Mouse (Mus musculus) retina, adult 2 months (tissue): ENCODE data around the gene Stard10.

Experiments
- DNase-seq: peaks from one replicate; pipeline ENCODE4 v3.0.0-alpha.2; 2012; ENCODE audit warnings: low read depth, low spot score

Gene Stard10

DNA sequence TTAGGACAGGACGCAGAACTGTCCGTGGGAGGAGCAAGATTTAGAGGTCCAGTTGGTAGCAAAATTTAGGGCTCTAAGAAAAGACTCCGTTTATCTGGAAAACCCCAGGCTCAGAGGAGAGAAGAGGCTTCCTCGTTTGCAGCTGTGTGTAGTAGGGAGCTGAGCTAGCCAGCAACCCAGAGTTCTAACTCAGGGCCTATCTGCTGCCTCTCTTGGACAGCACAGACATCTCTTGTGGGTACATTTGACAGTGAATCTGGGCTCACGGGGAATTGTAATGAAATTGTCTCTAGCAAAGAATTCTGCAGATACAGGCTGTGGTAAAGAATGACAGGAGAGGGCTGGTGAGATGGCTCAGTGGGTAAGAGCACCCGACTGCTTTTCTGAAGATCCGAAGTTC is 14.2 kb upstream of the Stard10 start:
- DNase-seq = no peak

DNA sequence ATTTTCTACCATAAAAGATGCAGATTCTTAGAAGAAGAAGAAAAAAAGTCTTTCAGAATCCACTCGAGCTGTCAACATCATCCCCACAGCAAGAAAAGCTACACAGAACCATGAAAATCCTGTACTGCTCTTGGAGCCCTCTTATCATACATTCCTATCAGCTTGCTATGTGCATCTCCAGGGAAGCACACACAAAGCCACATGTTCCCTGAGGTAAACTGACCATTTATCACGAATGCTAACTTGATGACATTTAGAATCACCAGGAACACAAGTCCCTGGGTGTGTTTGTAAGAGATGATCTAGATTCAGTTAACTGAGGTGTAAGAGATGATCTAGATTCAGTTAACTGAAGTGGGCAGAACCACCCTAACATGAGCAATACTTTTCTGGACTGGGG is 10.0 kb upstream of the Stard10 start:
- no peak for DNase-seq

DNA sequence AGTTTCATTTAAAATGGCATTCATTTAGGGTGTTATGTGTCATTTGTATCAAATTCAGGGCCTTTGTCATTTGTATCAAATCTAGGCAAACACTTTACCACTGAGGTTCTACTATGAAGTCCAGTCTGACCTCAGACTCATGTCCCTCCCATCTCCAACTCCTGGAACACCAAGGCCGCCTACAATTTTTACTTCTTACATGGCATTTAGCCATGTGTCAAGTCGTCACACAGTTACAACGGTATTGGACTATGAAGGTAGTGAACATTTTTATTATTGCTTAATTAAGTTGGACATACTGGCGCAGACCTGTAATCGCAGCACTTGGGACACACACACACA is 6.9 kb upstream of the Stard10 start:
- DNase-seq = no peak

DNA sequence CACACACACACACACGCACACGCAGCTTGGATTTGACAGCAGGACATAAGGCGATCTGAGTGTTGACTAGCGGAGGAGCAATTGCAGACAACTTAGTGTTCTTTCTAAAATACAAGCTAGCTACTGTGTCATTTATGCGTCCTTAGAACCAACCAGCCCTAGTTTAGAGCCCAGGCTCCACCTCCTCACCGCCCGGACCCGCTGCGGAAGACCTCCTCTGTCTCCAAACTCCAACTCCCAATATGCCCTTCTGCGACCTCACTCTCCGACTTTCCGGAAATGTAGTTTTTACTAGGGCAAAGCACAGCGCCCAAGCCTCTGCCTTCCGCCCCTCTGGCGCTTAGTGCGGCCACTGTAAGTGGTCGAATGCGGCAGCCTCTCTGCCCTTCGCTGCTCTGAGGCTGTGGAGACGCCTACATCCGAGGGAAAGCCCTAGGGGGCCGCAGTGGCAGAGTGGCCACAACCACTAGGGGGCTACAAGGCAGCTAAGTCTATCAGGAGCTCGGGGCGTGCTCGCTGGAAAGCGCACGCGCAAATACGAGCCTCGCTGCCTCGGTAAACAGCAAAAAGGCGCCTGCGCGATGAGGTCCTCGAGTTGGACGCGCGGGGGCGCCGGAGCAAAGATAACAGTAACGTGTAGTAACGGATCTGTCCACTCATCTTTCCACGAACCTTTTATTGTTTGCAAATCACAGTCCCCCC is 6.4 kb upstream of the Stard10 start:
- DNase-seq = peak; percentile 96

DNA sequence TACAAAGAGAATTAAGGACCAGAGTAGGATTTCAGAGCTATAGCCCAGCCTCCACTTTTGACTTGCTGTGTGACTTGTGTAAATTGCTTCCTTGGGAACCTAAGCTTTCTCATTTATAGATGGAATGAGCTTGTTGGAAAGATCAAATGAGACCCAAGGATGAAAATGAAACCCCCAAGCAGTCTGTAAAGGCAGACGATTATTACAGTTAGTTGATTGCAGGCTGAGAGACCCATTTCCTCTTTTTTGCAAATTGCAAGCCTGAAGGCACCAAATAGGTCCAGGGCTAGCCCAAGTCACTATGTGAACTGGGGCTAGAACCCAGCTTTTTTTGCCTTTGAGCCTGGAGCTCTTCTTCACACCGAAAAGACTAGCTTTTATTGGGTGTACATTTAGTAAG is 5.8 kb upstream of the Stard10 start:
- DNase-seq = no peak

DNA sequence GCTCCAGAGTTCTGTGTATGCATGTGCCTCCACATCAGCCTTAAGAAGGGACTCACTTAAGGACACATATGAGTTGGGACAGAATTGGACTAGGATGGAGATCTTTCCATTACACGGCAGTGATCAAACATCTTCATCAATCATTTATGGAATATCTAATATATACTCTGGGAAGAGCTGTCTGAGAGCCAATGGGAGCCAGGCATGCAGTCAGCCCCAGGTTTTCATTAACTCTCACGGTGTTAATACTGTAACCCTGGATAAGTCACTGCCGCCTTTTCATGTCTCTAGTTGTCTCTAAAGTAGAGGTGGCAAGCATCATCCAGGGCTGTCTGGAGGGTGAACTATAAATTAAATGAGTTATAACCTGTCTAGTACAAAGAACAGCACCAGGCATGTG is 3.9 kb upstream of the Stard10 start:
- DNase-seq = no peak

DNA sequence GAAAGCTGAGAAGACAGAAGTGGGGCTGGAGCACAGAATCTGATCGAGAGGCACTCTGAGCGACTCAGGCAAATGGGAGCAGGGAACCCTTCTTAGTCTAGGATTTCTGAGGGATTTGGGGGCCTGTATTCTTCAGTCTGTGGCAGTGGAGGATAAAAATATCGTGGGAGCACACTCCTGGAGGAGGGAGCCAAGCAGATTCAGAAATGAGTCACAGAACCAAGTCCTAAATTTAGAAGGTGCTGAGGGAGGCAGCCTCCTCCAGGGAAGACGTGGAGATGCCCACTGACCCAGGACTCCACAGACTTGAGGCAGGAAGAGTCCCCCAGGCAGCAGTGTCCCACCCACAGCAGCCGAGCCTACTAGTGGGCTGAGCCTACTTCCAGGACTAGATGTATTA is 2.5 kb upstream of the Stard10 start:
- DNase-seq = no peak

DNA sequence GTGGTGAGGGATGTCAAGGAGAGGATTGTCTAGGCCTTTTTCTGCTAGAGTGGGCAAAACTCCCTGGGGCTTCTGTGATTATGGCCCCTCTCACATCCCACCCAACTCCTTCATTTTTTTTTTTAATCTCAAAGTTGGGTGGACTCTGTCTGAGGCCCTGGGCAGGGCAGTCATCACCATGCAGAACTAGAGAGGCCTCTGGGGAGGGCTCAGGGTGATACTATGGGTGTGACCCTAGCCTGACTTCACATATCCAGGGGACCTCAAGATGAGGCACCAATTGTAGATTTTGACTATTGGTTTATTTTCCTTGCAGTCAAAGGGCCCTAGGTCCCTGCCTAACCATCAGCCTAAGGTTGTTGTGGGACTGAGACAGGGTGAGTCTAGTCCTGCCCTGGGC is 1.2 kb upstream of the Stard10 start:
- no peak for DNase-seq

DNA sequence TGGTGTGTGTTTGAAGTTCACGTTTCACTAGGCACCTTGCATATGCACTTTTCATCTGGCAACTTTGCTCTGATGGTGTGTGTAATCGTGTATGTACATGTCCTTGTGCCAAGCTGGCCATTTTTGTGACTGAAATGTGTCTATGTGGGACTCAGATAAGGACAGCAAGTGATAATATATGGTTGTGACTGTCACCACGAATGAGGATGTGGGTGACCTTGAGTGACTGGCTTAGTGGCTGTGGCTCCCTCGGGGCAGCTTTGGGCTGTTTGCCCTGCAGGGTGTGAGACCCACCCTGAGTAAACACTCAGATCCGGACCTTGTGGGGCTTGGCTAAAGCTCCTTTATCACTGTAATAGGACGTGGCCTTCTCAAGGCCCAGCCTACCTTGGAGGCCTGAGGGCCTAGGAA is 290 bp upstream of the Stard10 start:
- no peak for DNase-seq

DNA sequence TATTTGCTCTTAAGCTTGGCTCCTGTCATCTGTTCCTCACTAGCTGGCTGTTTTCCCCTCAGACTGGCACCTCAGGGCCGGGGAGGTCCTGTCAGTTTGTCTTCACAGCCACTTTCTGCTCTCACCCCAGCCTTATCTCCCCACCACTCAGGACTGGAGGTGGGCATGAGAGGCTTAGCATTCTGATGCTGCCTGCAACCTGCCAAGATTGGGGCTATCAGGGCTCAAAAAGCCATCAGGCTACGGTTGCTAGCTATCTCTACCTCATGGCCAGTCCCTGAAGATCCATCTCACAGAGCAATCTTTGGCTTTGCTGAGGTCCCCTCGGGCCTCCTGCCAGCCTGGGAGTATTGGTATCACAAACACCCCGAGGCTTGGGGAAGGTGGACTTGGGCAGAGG is 2.0 kb downstream of the Stard10 start:
- DNase-seq = no peak

DNA sequence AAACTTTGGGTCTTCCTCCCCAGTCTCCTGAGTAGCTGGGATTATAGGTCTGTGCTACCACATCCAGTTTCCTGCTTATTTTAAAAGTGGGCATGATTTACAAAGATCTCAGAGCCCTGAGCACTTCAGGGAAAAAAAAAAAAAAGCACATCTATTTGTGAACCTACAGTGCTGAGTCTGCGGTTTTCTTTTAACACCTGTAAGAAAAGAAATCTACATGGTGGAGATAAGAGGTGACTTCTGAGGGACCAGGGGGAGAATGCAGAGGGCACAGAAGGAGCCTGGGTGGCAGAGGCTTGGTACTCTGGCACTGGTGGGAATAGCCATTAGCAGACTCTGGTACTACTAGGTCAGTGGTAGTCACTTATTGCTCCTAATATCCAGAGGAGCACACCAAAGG is 2.9 kb downstream of the Stard10 start:
- no peak for DNase-seq

DNA sequence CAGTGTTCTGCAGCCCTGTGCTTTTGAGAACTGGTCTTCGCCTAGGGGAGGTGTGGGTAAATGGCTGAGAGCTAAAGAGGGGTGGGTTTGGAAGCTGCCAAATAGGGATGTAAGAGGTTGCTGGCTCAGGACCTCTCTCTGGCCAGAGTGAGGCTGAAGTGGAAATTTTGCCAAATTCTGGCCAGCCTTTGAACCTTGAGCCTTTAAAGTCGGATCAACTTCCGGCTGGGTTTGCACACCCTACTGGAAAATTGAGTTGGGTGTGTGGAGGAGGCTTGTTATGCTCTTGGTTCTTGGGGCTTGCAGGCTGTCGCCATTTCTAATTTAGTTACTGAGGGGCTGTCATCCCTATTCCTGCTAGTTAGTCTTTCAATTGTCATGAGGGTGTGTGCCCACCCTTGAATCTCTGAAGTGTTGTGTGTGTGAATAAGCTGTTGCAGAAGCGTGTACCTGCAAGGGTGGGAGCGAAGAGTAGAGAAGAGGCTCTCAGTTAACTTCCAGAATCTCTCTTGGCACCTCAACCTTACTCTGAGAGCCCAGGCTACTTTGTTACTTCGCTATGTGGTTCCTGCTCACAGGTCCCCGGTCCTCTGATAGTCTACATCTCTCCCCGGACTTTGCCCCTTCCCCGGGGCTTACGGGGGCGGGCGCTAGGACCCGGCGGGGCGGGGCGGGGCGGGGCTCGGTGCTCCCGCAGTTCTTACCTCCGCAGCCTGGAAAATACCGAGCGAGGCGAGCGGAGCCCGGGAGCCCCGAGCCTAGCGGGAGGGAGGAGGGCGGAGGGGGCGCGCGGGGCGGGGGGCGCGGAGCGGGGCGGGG is 3.7 kb downstream of the Stard10 start:
- DNase-seq = no peak

DNA sequence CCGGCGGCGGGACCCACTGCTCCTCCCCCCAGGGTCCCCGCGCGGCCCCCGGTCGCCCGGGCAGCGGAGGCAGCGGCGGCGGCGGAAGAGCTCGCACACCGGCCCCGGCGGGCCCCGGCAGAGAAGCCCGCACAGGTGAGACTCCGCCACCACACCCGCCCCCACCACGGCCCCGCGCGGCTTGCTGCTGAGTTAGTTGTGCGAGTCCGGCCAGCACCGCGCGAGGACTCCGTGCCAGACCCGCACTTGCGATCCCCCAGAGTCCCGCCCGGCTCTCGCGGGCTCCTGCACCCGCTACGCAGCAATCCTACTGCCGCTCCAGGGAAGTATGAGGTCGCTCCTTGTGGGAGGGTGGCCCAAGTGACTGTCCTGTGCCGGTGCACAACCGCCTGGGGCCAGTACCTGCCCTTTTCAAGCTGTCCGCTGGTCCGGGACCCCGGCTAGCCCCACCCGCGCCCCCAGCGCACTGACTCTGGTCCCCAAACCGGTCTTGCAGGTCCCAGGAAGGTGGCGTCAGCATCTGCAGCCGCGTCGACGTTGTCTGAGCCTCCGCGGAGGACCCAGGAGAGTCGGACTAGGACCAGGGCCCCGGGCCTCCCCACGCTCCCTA is 4.4 kb downstream of the Stard10 start:
- no peak for DNase-seq

DNA sequence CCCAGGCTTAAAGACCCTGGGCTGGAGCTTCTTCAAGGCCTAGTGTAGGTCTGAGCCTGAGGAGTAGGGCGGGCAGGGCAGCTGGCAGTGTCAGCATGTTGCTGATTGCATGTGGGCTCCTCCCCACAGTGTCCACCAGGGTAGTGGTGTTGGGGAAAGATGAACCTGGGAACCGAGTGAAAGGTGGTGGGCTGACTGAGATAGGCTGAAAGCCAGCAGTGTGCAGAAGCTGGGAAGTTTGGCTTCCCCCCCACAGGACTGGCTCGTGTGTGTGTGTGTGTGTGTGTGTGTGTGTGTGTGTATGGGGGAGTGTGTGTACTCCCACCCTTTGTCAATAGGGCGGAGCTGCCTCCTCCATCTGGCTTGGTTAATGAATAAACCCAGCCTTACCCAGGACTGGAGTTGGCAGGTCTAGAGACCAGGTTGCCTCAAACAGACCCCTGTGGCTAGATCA is 6.3 kb downstream of the Stard10 start:
- no peak for DNase-seq

DNA sequence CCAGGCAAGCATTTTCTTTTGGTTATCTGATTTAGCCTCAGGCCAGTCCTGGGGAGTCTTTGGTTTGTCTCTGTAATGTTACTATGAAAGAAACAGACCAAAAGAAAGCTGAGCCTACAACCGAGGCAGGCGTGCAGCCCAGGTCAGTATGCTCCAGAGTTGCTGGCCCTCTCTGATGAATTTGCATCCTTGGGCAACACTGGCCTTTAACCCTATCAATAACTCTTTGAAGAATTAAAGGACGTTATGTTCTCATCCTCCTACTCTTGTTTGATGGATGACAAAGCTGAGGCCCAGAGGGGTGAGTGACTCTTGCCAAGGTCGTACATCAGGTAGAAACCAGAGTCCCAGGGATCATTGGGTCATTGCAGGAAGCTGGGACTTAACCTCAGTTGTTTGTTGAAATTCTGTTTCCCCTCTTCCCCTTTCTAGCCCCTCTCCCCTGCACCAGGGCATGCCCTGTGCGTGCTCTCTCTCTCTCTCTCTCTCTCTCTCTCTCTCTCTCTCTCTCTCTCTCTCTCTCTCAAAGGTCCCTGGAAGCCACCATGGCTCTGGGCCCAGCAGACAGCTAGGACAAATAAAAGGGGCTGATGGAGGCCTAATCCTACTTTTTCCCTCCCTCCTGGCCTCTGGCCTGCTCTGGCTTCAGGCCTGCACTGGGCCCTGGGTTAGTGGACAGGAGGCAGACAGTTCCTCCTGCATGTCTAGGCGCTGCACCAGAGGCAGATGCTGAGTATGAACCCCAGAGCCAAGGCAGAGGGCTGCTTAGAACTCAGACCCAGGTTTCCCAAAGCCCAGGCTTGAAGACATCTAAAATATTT is 7.5 kb downstream of the Stard10 start:
- no peak for DNase-seq

DNA sequence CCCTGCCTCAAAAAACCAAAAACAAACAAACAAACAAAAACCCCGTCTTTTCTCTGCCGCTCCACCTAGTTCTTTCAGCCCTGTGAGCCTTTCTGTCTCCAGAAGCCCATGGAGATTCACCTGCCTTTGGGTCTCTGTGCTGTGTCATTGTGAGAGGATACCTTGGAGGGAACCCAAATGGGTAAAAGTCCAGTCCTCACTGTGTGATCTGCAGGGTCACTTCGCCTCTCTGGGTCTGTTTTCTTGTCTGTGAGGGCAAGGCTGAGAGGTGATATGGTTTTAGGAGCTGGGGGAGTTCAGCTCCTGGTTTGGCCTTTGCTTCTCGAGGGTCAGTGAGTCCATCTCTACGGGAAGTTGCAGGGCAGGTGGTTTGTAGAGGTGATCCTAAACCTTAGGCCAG is 9.1 kb downstream of the Stard10 start:
- no peak for DNase-seq

DNA sequence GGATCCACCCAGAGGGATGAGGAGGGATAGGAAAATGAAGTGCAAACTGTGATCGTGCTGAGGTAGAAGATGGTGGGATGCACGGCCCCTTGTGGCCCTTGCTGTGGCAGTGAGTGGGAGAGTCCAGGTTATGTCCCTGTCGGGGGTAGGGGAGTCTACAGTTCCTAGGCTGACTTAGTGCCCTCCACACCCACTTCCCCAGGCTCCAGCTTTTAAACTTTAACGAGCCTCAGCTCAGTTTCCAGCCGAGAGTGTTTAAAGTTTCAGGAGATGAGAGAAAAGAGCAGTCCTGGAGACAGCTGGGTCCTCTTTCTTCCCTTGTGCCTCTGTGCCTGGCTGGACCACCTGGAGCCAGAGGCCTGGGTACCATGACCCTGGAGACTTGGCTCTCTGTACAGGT is 10.4 kb downstream of the Stard10 start:
- DNase-seq = no peak

DNA sequence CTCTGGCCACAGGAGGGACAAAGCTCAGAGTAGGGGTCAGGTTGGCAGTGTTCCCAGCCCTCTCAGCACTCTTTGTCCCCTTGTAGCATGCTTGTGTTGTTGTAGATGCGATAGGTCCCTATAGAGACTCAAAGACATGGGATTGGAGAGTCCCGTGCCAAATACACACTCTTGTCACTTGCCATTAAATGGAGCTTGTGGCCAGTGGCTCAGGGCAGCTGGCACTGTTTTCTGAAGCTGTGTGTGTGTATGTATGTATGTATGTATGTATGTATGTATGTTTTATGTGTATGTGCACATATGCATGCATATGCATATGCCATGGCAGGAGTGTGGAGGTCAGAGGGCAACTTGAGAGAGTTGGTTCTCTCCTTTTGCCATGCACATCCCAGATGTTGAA is 10.9 kb downstream of the Stard10 start:
- DNase-seq = no peak

DNA sequence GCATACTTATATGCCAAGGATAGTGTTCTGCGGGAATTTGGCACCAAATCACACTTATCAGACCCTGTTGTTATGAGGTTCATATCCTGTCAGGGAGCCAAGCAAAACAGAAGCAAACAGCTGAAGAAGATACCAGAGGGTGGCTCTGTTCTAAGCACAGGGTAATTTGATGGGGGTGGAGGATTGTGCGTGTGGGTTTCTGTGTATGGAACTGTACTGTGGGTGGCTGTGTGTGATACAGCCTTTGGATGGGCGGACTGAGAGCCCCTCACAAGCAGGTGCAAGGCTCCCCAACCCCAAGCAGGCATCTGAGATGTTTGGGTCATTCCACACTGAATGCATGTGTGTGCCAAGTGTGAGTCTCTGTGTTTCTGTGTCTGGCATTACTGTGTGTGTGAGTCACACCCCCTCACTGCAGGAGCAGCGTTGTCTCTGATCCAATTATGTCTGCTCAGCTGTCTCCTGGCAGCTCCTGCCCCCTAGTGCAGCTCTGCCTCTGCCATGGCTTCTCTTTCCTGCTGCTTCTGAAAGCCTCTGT is 11.8 kb downstream of the Stard10 start:
- no peak for DNase-seq

DNA sequence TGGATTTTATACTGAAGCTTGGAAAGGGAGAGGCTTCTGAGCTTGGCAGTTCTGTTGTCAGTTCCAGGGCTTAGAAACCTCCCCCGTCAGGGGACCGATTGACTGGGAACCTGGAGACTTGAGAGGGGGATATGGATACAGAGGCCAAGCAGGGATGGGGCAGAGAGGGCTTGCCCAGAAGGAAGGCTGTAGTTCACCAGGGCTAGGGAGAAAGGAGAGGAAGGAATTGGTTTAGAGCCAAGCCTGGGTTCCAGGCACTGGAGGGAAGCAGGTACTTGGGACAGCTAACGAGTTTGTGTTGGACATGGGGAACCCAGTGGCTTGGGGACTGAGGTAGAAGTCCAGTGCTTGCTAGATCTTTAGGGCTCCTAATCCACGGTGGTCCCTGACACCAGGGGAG is 12.7 kb downstream of the Stard10 start:
- no peak for DNase-seq

DNA sequence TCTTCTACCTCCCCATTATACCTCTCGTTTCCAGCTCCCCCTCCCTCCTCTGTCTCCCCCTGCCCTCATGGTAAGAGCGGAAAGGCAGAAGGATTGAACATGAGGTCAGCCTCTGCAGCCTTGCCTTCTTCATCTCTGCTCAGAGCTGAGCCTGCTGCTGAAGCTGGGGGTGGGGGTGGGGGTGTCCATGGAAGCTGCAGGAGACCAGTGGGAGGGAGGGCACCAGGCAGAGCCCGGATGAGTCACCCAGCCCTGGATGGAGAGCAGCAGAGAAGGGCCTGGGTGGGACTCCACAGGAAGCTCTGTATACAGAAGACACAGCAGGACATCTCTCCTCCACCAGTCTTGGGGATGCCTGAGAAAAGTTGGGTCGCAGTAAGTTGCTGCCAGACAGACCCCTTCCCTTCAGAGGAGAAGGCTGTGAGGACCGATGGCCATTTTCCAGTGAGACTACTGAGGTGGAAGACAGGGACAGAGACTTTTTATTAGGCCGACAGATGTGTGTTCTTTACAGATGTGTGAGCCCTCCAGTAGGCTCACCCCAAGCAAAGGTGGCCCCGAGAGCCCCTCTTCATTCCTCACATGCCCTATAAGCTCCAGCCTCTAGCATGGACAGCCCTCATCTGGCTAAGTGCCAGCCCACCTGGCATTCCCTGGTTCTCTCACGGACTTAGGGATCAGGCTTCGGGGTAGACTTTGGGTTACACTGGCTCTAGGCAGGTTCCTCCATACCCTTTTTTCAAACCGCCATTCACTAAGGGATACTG is 13.4 kb downstream of the Stard10 start:
- no peak for DNase-seq
